Mouse (Mus musculus) midbrain, embryonic 11.5 days (tissue): ENCODE measurements around the gene Zfr. TPM values are rescaled to one million over a fixed set of nuclear protein-coding genes. Genes with fewer than 3 reads are reported as not detected.

Experiments used
- ATAC-seq: fragments of 200-750 bp; cut with Nextera tagmentation; 2 replicates; pipeline ENCODE4 v1.8.0; 2017; ENCODE audit warnings: moderate TSS enrichment, moderate library complexity; ENCODE audit not compliant: low FRiP score
- DNase-seq: peaks from one replicate; pipeline ENCODE4 v3.0.0; 2015; ENCODE audit warnings: low spot score; ENCODE audit errors: missing footprints
- H3K27ac ChIP-seq: fragments of 300-500 bp; sonication (generic); 2 replicates; pipeline ENCODE4 v1.5.1; 2014; ENCODE audit warnings: low read depth, low read length
- H3K27me3 ChIP-seq: fragments of 300-500 bp; sonication (generic); 2 replicates; pipeline ENCODE4 v1.6.1; 2014; ENCODE audit warnings: mild to moderate bottlenecking, low read length, moderate library complexity, mixed read lengths; ENCODE audit not compliant: control insufficient read depth, insufficient read depth
- H3K36me3 ChIP-seq: fragments of 300-500 bp; sonication (generic); 2 replicates; pipeline ENCODE4 v1.6.1; 2014; ENCODE audit warnings: mild to moderate bottlenecking, low read length, moderate library complexity, mixed read lengths; ENCODE audit not compliant: control insufficient read depth, insufficient read depth
- H3K4me1 ChIP-seq: fragments of 300-500 bp; sonication (generic); 2 replicates; pipeline ENCODE4 v1.6.1; 2014; ENCODE audit warnings: low read length; ENCODE audit not compliant: control insufficient read depth, insufficient read depth
- H3K4me2 ChIP-seq: fragments of 300-500 bp; sonication (generic); 2 replicates; pipeline ENCODE4 v1.6.1; 2014; ENCODE audit warnings: mild to moderate bottlenecking, moderate library complexity
- H3K4me3 ChIP-seq: fragments of 300-500 bp; sonication (generic); 2 replicates; pipeline ENCODE4 v1.5.1; 2014; ENCODE audit warnings: low read depth, low read length
- H3K9ac ChIP-seq: fragments of 300-500 bp; sonication (generic); 2 replicates; pipeline ENCODE4 v1.6.1; 2014; ENCODE audit warnings: low read length
- H3K9me3 ChIP-seq: fragments of 300-500 bp; sonication (generic); 2 replicates; pipeline ENCODE4 v1.6.1; 2016; ENCODE audit warnings: low read length; ENCODE audit not compliant: control insufficient read depth
- WGBS: fragments of 180-500 bp; shearing (Covaris S2); extraction: QIAGEN DNeasy Blood & Tissue Kit; methylation state at CpG from one replicate; pipeline ENCODE4 v1.1.7; 2014; 5-methylcytosine and 5-hydroxymethylcytosine counted together
- microRNA counts: library from miRNA; unstranded; fragments of <30 nt; microRNA quantifications from one replicate; lab custom pipeline; 2015
- microRNA-seq: library from miRNA; unstranded; fragments of <30 nt; microRNA quantifications from one replicate; pipeline ENCODE4, GENCODE M21; 2017
- polyA plus RNA-seq: library from polyadenylated mRNA; unstranded; fragments of >200 nt; fragmentation: Nextera tagmentation; extraction: Ambion mirVana; gene quantifications from 2 replicates; pipeline ENCODE4 v1.2.1, GENCODE M21; 2014

Gene Zfr
- polyA plus RNA-seq, 1 experiment from 2014 or later: 137 TPM

- H3K4me2 ChIP-seq: no peak overlapping the region
Observed at GRCm38 (mm10) chr15:12232429-12232828, 114.8 kb downstream of the Zfr start.

DNA sequence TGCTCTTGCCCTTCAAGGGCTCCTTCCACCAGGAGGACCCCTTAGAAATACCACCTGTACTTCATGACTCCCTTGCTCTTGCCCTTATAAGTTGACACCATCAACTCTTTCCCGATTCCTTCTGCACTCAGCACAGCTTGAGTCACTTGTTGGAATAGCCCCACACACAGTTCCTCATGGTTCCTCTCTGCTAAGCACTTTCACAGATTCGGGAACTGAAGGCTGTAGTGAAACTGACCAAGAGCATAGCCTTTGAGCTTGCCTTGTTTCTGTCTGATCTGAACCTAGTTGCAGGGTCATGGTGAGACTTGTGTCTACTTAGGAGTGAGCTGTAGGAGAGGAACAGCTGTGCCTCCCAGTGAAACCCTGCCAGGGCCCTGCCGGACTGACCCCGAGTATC is 115.4 kb downstream of the Zfr start:
- peak; percentile 28 for DNase-seq
- 90% methylated on average over 4 of the region's 4 CpGs for WGBS
- Histone ChIP-seq H3K4me1 (no peaks in the 10 kb centered on the region), H3K27ac (no peak overlapping the region), H3K27me3 (no peaks in the 10 kb centered on the region), H3K36me3 (peaks cover 3% of the 10 kb centered on the region), H3K9me3 (no peaks in the 10 kb centered on the region), H3K4me2 (no peak overlapping the region), H3K9ac (no peak overlapping the region), H3K4me3 (no peak overlapping the region)
- ATAC-seq: no peak

More at GRCm38 (mm10) chr15:12232429-12232828, 114.8 kb downstream of the Zfr start:
- H3K9me3 ChIP-seq: no peaks in the 10 kb centered on the region
- H3K27me3 ChIP-seq: no peaks in the 10 kb centered on the region
- H3K27ac ChIP-seq: no peak overlapping the region
- H3K4me1 ChIP-seq: no peaks in the 10 kb centered on the region
- peaks cover 3% of the 10 kb centered on the region for H3K36me3 ChIP-seq
- ATAC-seq (no peak), DNase-seq (peak; percentile 69)
- H3K9ac ChIP-seq: no peak overlapping the region
- 83% methylated on average over 11 of the region's 11 CpGs for WGBS
- H3K4me3 ChIP-seq: no peak overlapping the region

MicroRNA genes within 50 kb of the gene (microRNA counts, 519-probe panel; counts per million panel counts)
- not detected for microRNA mmu-miR-1898 (lab: Ali Mortazavi, UCI)

Small RNAs within 50 kb of the gene (microRNA-seq; reads per million reads assigned to microRNA genes)
- gene Mir1898: not detected

Other genes with a start within 250 kb of the Zfr start
- 2.9 and 3.6 TPM in 2 replicates for gene Npr3, start 210.5 kb upstream of the Zfr start, polyA plus RNA-seq
- gene Sub1, start 120.8 kb upstream of the Zfr start, polyA plus RNA-seq: 798 and 807 TPM in 2 replicates
- gene Mtmr12, start 87.2 kb downstream of the Zfr start, polyA plus RNA-seq: 16.5 and 17.7 TPM in 2 replicates
- 114 and 118 TPM in 2 replicates for gene Golph3, start 203.6 kb downstream of the Zfr start, polyA plus RNA-seq
- gene 1810049J17Rik, start 204.1 kb downstream of the Zfr start, polyA plus RNA-seq: 0.94 and 2.5 TPM in 2 replicates